Mouse (Mus musculus) fat pad, adult 2 months (tissue): Measurements from ENCODE around the gene Tnfsf12.
"Not testable (repeated sequence)": the region's sequence is repeated elsewhere in the genome, so short reads cannot be mapped to it uniquely, and the experiment has no call there.

ENCODE experiments used
- DNase-seq: peaks from one replicate; pipeline ENCODE4 v3.0.0-alpha.2; 2011; ENCODE audit warnings: low read depth, low spot score; ENCODE audit errors: extremely low read depth

The Tnfsf12 gene

GRCm38 (mm10) chr11:69706775-69707479, 11.3 kb upstream of the Tnfsf12 start:
- DNase-seq, result peak; percentile 96

GRCm38 (mm10) chr11:69704613-69705010, 9.0 kb upstream of the Tnfsf12 start:
- DNase-seq, result no peak

GRCm38 (mm10) chr11:69703814-69704612, 8.4 kb upstream of the Tnfsf12 start:
- DNase-seq, result no peak

GRCm38 (mm10) chr11:69703381-69703780, 7.7 kb upstream of the Tnfsf12 start:
- DNase-seq, result not testable (repeated sequence)

GRCm38 (mm10) chr11:69702886-69703285, 7.2 kb upstream of the Tnfsf12 start:
- DNase-seq, result not testable (repeated sequence)

- no peak for DNase-seq
Observed at GRCm38 (mm10) chr11:69699595-69699994, 3.9 kb upstream of the Tnfsf12 start.

- DNase-seq, result no peak
Observed at GRCm38 (mm10) chr11:69698574-69698973, 2.9 kb upstream of the Tnfsf12 start.

- DNase-seq, result no peak
Observed at GRCm38 (mm10) chr11:69697396-69697795, 1.7 kb upstream of the Tnfsf12 start.

- DNase-seq, result no peak
Observed at GRCm38 (mm10) chr11:69695046-69695360, 646 bp downstream of the Tnfsf12 start.

GRCm38 (mm10) chr11:69693421-69693965, 2.2 kb downstream of the Tnfsf12 start:
- DNase-seq, result no peak

GRCm38 (mm10) chr11:69692863-69693262, 2.8 kb downstream of the Tnfsf12 start:
- DNase-seq, result no peak

GRCm38 (mm10) chr11:69692196-69692811, 3.3 kb downstream of the Tnfsf12 start:
- no peak for DNase-seq

GRCm38 (mm10) chr11:69689891-69690290, 5.8 kb downstream of the Tnfsf12 start:
- DNase-seq, result no peak

- no peak for DNase-seq
Observed at GRCm38 (mm10) chr11:69687061-69687460, 8.6 kb downstream of the Tnfsf12 start.

- no peak for DNase-seq
Observed at GRCm38 (mm10) chr11:69686377-69686776, 9.3 kb downstream of the Tnfsf12 start.

- DNase-seq, result no peak
Observed at GRCm38 (mm10) chr11:69685526-69686148, 10.0 kb downstream of the Tnfsf12 start, which contains the start of gene Tnfsf13. Tnfsf13 (minus strand) TSS chr11:69685784.

- no peak for DNase-seq
Observed at GRCm38 (mm10) chr11:69684936-69685335, 10.7 kb downstream of the Tnfsf12 start.

GRCm38 (mm10) chr11:69684128-69684745, 11.4 kb downstream of the Tnfsf12 start:
- no peak for DNase-seq

- DNase-seq, result no peak
Observed at GRCm38 (mm10) chr11:69683576-69683975, 12.1 kb downstream of the Tnfsf12 start.

- no peak for DNase-seq
Observed at GRCm38 (mm10) chr11:69682840-69683533, 12.7 kb downstream of the Tnfsf12 start.
